Mouse (Mus musculus): Measurements from ENCODE around the gene Tent4b. TPM values are rescaled to one million over a fixed set of nuclear protein-coding genes. Genes with fewer than 3 reads are reported as not detected.
A peak's percentile ranks its signal among the peaks of the same experiment; 100 is the strongest.

Gene Tent4b
- polyA plus RNA-seq, 1 experiment from 2014 or later, result 6.4 TPM

GRCm38 (mm10) chr8:88225358-88225757, 26.3 kb downstream of the Tent4b start:
- H3K27ac ChIP-seq (ENCODE audit: low read length), result no peak overlapping the region
- no peaks in the 10 kb centered on the region for H3K9me3 ChIP-seq (ENCODE audit: low read length)
- no peaks in the 10 kb centered on the region for H3K27me3 ChIP-seq (ENCODE audit: insufficient read depth, low read length)
- no peak for ATAC-seq (ENCODE audit: low FRiP score, low TSS enrichment)
- no peak overlapping the region for H3K4me2 ChIP-seq (replicated peaks; ENCODE audit: low read depth, low read length)
- no peaks in the 10 kb centered on the region for H3K36me3 ChIP-seq (ENCODE audit: insufficient read depth, low read length)
- no peak overlapping the region for H3K4me3 ChIP-seq (ENCODE audit: low read length)
- peaks cover 31% of the 10 kb centered on the region for H3K4me1 ChIP-seq (ENCODE audit: insufficient read depth, low read length)
- WGBS, result 63% methylated on average over 5 of the region's 5 CpGs
- no peak overlapping the region for H3K9ac ChIP-seq (replicated peaks; ENCODE audit: low read length)

- Histone ChIP-seq H3K4me2 (replicated peaks; ENCODE audit: low read depth, low read length) (peak overlapping the region; percentile 36), H3K4me3 (ENCODE audit: low read length) (no peak overlapping the region), H3K9me3 (ENCODE audit: low read length) (no peaks in the 10 kb centered on the region), H3K9ac (replicated peaks; ENCODE audit: low read length) (no peak overlapping the region; the same call in 1 of the 2 replicates), H3K27ac (ENCODE audit: low read length) (no peak overlapping the region; the same call in 1 of the 2 replicates), H3K27me3 (ENCODE audit: insufficient read depth, low read length) (no peaks in the 10 kb centered on the region), H3K36me3 (ENCODE audit: insufficient read depth, low read length) (no peaks in the 10 kb centered on the region), H3K4me1 (ENCODE audit: insufficient read depth, low read length) (peaks cover 20% of the 10 kb centered on the region)
- 56% methylated on average over 6 of the region's 6 CpGs for WGBS
- ATAC-seq (ENCODE audit: low FRiP score, low TSS enrichment), result no peak
These were observed 28.8 kb downstream of the Tent4b start for GRCm38 (mm10) chr8:88227851-88228250.

GRCm38 (mm10) chr8:88228286-88228685, 29.3 kb downstream of the Tent4b start:
- Histone ChIP-seq H3K9me3 (ENCODE audit: low read length) (no peaks in the 10 kb centered on the region), H3K36me3 (ENCODE audit: insufficient read depth, low read length) (no peaks in the 10 kb centered on the region), H3K27me3 (ENCODE audit: insufficient read depth, low read length) (no peaks in the 10 kb centered on the region), H3K4me2 (replicated peaks; ENCODE audit: low read depth, low read length) (peak overlapping the region; percentile 36), H3K4me3 (ENCODE audit: low read length) (no peak overlapping the region), H3K27ac (ENCODE audit: low read length) (no peak overlapping the region; the same call in 1 of the 2 replicates), H3K4me1 (ENCODE audit: insufficient read depth, low read length) (peaks cover 20% of the 10 kb centered on the region), H3K9ac (replicated peaks; ENCODE audit: low read length) (no peak overlapping the region; the same call in 1 of the 2 replicates)
- no peak for ATAC-seq (ENCODE audit: low FRiP score, low TSS enrichment)
- WGBS, result 61% methylated on average over 1 of the region's 1 CpGs

GRCm38 (mm10) chr8:88228800-88229199, 29.8 kb downstream of the Tent4b start:
- H3K4me1 ChIP-seq (ENCODE audit: insufficient read depth, low read length), result peaks cover 20% of the 10 kb centered on the region
- H3K4me2 ChIP-seq (replicated peaks; ENCODE audit: low read depth, low read length), result no peak overlapping the region
- H3K27ac ChIP-seq (ENCODE audit: low read length), result no peak overlapping the region
- no peak overlapping the region for H3K9ac ChIP-seq (replicated peaks; ENCODE audit: low read length)
- no peak for ATAC-seq (ENCODE audit: low FRiP score, low TSS enrichment)
- H3K27me3 ChIP-seq (ENCODE audit: insufficient read depth, low read length), result no peaks in the 10 kb centered on the region
- no peaks in the 10 kb centered on the region for H3K36me3 ChIP-seq (ENCODE audit: insufficient read depth, low read length)
- no peak overlapping the region for H3K4me3 ChIP-seq (ENCODE audit: low read length)
- no peaks in the 10 kb centered on the region for H3K9me3 ChIP-seq (ENCODE audit: low read length)
- WGBS, result no CpG with 5 or more reads among the region's 1 CpGs

GRCm38 (mm10) chr8:88236666-88237065, 37.7 kb downstream of the Tent4b start:
- Histone ChIP-seq H3K36me3 (ENCODE audit: insufficient read depth, low read length) (no peaks in the 10 kb centered on the region), H3K4me1 (ENCODE audit: insufficient read depth, low read length) (no peaks in the 10 kb centered on the region), H3K27ac (ENCODE audit: low read length) (no peak overlapping the region), H3K4me2 (replicated peaks; ENCODE audit: low read depth, low read length) (no peak overlapping the region), H3K27me3 (ENCODE audit: insufficient read depth, low read length) (no peaks in the 10 kb centered on the region), H3K4me3 (ENCODE audit: low read length) (no peak overlapping the region), H3K9me3 (ENCODE audit: low read length) (no peaks in the 10 kb centered on the region), H3K9ac (replicated peaks; ENCODE audit: low read length) (no peak overlapping the region)
- WGBS, result 86% methylated on average over 2 of the region's 2 CpGs
- no peak for ATAC-seq (ENCODE audit: low FRiP score, low TSS enrichment)

- WGBS, result 50% methylated on average over 2 of the region's 2 CpGs
- Histone ChIP-seq H3K27ac (ENCODE audit: low read length) (no peak overlapping the region), H3K27me3 (ENCODE audit: insufficient read depth, low read length) (no peaks in the 10 kb centered on the region), H3K4me3 (ENCODE audit: low read length) (no peak overlapping the region), H3K9ac (replicated peaks; ENCODE audit: low read length) (no peak overlapping the region), H3K4me2 (replicated peaks; ENCODE audit: low read depth, low read length) (no peak overlapping the region), H3K4me1 (ENCODE audit: insufficient read depth, low read length) (no peaks in the 10 kb centered on the region), H3K9me3 (ENCODE audit: low read length) (no peaks in the 10 kb centered on the region), H3K36me3 (ENCODE audit: insufficient read depth, low read length) (no peaks in the 10 kb centered on the region)
- no peak for ATAC-seq (ENCODE audit: low FRiP score, low TSS enrichment)
These were observed 38.6 kb downstream of the Tent4b start for GRCm38 (mm10) chr8:88237606-88238005.

GRCm38 (mm10) chr8:88239277-88239676, 40.3 kb downstream of the Tent4b start:
- H3K4me3 ChIP-seq (ENCODE audit: low read length), result no peak overlapping the region
- ATAC-seq (ENCODE audit: low FRiP score, low TSS enrichment), result no peak
- H3K9me3 ChIP-seq (ENCODE audit: low read length), result no peaks in the 10 kb centered on the region
- no peak overlapping the region for H3K27ac ChIP-seq (ENCODE audit: low read length)
- H3K27me3 ChIP-seq (ENCODE audit: insufficient read depth, low read length), result no peaks in the 10 kb centered on the region
- H3K4me2 ChIP-seq (replicated peaks; ENCODE audit: low read depth, low read length), result no peak overlapping the region
- no peaks in the 10 kb centered on the region for H3K4me1 ChIP-seq (ENCODE audit: insufficient read depth, low read length)
- WGBS, result 89% methylated on average over 5 of the region's 5 CpGs
- 0 out of 2 replicates have a peak, but pooled peaks cover 4% of the 10 kb centered on the region for H3K36me3 ChIP-seq (ENCODE audit: insufficient read depth, low read length)
- H3K9ac ChIP-seq (replicated peaks; ENCODE audit: low read length), result no peak overlapping the region

GRCm38 (mm10) chr8:88241871-88242270, 42.9 kb downstream of the Tent4b start:
- Histone ChIP-seq H3K36me3 (ENCODE audit: insufficient read depth, low read length) (0 out of 2 replicates have a peak, but pooled peaks cover 4% of the 10 kb centered on the region), H3K27ac (ENCODE audit: low read length) (no peak overlapping the region), H3K4me2 (replicated peaks; ENCODE audit: low read depth, low read length) (no peak overlapping the region), H3K9ac (replicated peaks; ENCODE audit: low read length) (no peak overlapping the region), H3K4me3 (ENCODE audit: low read length) (no peak overlapping the region), H3K27me3 (ENCODE audit: insufficient read depth, low read length) (no peaks in the 10 kb centered on the region), H3K4me1 (ENCODE audit: insufficient read depth, low read length) (no peaks in the 10 kb centered on the region), H3K9me3 (ENCODE audit: low read length) (no peaks in the 10 kb centered on the region)
- WGBS, result 83% methylated on average over 4 of the region's 4 CpGs
- ATAC-seq (ENCODE audit: low FRiP score, low TSS enrichment), result no peak

- Histone ChIP-seq H3K9me3 (ENCODE audit: low read length) (no peaks in the 10 kb centered on the region), H3K4me3 (ENCODE audit: low read length) (no peak overlapping the region), H3K27ac (ENCODE audit: low read length) (no peak overlapping the region), H3K4me2 (replicated peaks; ENCODE audit: low read depth, low read length) (no peak overlapping the region), H3K4me1 (ENCODE audit: insufficient read depth, low read length) (no peaks in the 10 kb centered on the region), H3K36me3 (ENCODE audit: insufficient read depth, low read length) (peaks cover 7% of the 10 kb centered on the region; the same call in 1 of the 2 replicates), H3K9ac (replicated peaks; ENCODE audit: low read length) (no peak overlapping the region), H3K27me3 (ENCODE audit: insufficient read depth, low read length) (no peaks in the 10 kb centered on the region)
- WGBS, result 79% methylated on average over 4 of the region's 4 CpGs
- peak; percentile 81 for ATAC-seq (ENCODE audit: low FRiP score, low TSS enrichment)
These were observed 45.3 kb downstream of the Tent4b start for GRCm38 (mm10) chr8:88244298-88244697.

- ATAC-seq (ENCODE audit: low FRiP score, low TSS enrichment), result no peak
- Histone ChIP-seq H3K9me3 (ENCODE audit: low read length) (no peaks in the 10 kb centered on the region), H3K27ac (ENCODE audit: low read length) (no peak overlapping the region), H3K9ac (replicated peaks; ENCODE audit: low read length) (no peak overlapping the region), H3K36me3 (ENCODE audit: insufficient read depth, low read length) (peaks cover 48% of the 10 kb centered on the region), H3K4me2 (replicated peaks; ENCODE audit: low read depth, low read length) (no peak overlapping the region), H3K4me1 (ENCODE audit: insufficient read depth, low read length) (peaks cover 1% of the 10 kb centered on the region; the same call in 1 of the 2 replicates), H3K27me3 (ENCODE audit: insufficient read depth, low read length) (no peaks in the 10 kb centered on the region), H3K4me3 (ENCODE audit: low read length) (no peak overlapping the region)
- WGBS, result 84% methylated on average over 3 of the region's 3 CpGs
These were observed 53.8 kb downstream of the Tent4b start for GRCm38 (mm10) chr8:88252791-88253190.

Data from kidney, embryonic 16.5 days (tissue).